Mouse (Mus musculus) embryonic facial prominence, embryonic 13.5 days (tissue): ENCODE data around the gene Hspa4. TPM values are rescaled to one million over a fixed set of nuclear protein-coding genes. Genes with fewer than 3 reads are reported as not detected.
"Not testable (repeated sequence)": the region's sequence is repeated elsewhere in the genome, so short reads cannot be mapped to it uniquely, and the experiment has no call there.

Experiments used
- ATAC-seq: fragments of 200-750 bp; cut with Nextera tagmentation; 2 replicates; pipeline ENCODE4 v1.8.0; 2017; ENCODE audit warnings: low read depth; ENCODE audit not compliant: insufficient number of reproducible peaks, insufficient read depth, low FRiP score, low TSS enrichment
- H3K27ac ChIP-seq: fragments of 300-500 bp; sonication (generic); 2 replicates; pipeline ENCODE4 v1.5.1; 2015; ENCODE audit warnings: moderate library complexity, mild to moderate bottlenecking, inconsistent platforms
- H3K27me3 ChIP-seq: fragments of 300-500 bp; sonication (generic); 2 replicates; pipeline ENCODE4 v1.6.1; 2015; ENCODE audit warnings: mild to moderate bottlenecking, inconsistent platforms
- H3K36me3 ChIP-seq: fragments of 300-500 bp; sonication (generic); 2 replicates; pipeline ENCODE4 v1.6.1; 2015; ENCODE audit warnings: mild to moderate bottlenecking, inconsistent platforms
- H3K4me1 ChIP-seq: fragments of 300-500 bp; sonication (generic); 2 replicates; pipeline ENCODE4 v1.6.1; 2015; ENCODE audit warnings: inconsistent platforms
- H3K4me2 ChIP-seq: fragments of 300-500 bp; sonication (generic); 2 replicates; pipeline ENCODE4 v1.6.1; 2015; ENCODE audit warnings: moderate library complexity, mild to moderate bottlenecking, inconsistent platforms
- H3K4me3 ChIP-seq: fragments of 300-500 bp; sonication (generic); 2 replicates; pipeline ENCODE4 v1.5.1; 2015; ENCODE audit warnings: mild to moderate bottlenecking, inconsistent platforms
- H3K9ac ChIP-seq: fragments of 300-500 bp; sonication (generic); 2 replicates; pipeline ENCODE4 v1.6.1; 2015; ENCODE audit warnings: mild to moderate bottlenecking, inconsistent platforms
- H3K9me3 ChIP-seq: fragments of 300-500 bp; sonication (generic); 2 replicates; pipeline ENCODE4 v1.6.1; 2016; ENCODE audit warnings: inconsistent platforms
- WGBS: fragments of 180-500 bp; shearing (Covaris S2); methylation state at CpG from one replicate; pipeline ENCODE4 v1.1.7; 2015; ENCODE audit warnings: mixed read lengths; 5-methylcytosine and 5-hydroxymethylcytosine counted together
- polyA plus RNA-seq: library from polyadenylated mRNA; unstranded; fragments of >200 nt; fragmentation: Nextera tagmentation; extraction: Ambion mirVana; gene quantifications from 2 replicates; pipeline ENCODE4 v1.2.1, GENCODE M21; 2015

Gene Hspa4
- polyA plus RNA-seq, 1 experiment from 2014 or later = 84.4 TPM

GRCm38 (mm10) chr11:53304044-53304840 is 4.0 kb upstream of the Hspa4 start:
- no peak for ATAC-seq
- Histone ChIP-seq H3K36me3 (no peaks in the 10 kb centered on the region), H3K9me3 (no peaks in the 10 kb centered on the region), H3K4me1 (peaks cover 27% of the 10 kb centered on the region), H3K27me3 (no peaks in the 10 kb centered on the region), H3K27ac (no peak overlapping the region), H3K4me2 (no peak overlapping the region), H3K4me3 (no peak overlapping the region), H3K9ac (no peak overlapping the region)
- WGBS = 72% methylated on average over 14 of the region's 14 CpGs

- Histone ChIP-seq H3K36me3 (no peaks in the 10 kb centered on the region), H3K9ac (peak overlapping the region; percentile 73), H3K4me3 (peak overlapping the region; percentile 88), H3K4me2 (peak overlapping the region; percentile 72), H3K27ac (peak overlapping the region; percentile 98), H3K27me3 (no peaks in the 10 kb centered on the region), H3K9me3 (no peaks in the 10 kb centered on the region), H3K4me1 (peaks cover 27% of the 10 kb centered on the region)
- WGBS = 51% methylated on average over 9 of the region's 9 CpGs
- ATAC-seq = no peak
Measured at GRCm38 (mm10) chr11:53301167-53301515, 884 bp upstream of the Hspa4 start.

GRCm38 (mm10) chr11:53299551-53300329 is 517 bp downstream of the Hspa4 start:
- Histone ChIP-seq H3K27me3 (no peaks in the 10 kb centered on the region), H3K9ac (peak overlapping the region; percentile 93), H3K4me1 (peaks cover 27% of the 10 kb centered on the region), H3K4me3 (peak overlapping the region; percentile 88), H3K27ac (peak overlapping the region; percentile 98), H3K9me3 (no peaks in the 10 kb centered on the region), H3K36me3 (no peaks in the 10 kb centered on the region), H3K4me2 (peak overlapping the region; percentile 72)
- under 1% methylated on average over 80 of the region's 80 CpGs for WGBS
- peak; percentile 71 for ATAC-seq

- no peaks in the 10 kb centered on the region for H3K9me3 ChIP-seq
- H3K4me2 ChIP-seq = peak overlapping the region; percentile 72
- H3K36me3 ChIP-seq = no peaks in the 10 kb centered on the region; the same call in 1 of the 2 replicates
- H3K9ac ChIP-seq = peak overlapping the region; percentile 93; the same call in 1 of the 2 replicates
- ATAC-seq = no peak
- H3K4me3 ChIP-seq = peak overlapping the region; percentile 88
- H3K4me1 ChIP-seq = peaks cover 27% of the 10 kb centered on the region
- WGBS = 87% methylated on average over 7 of the region's 7 CpGs
- H3K27ac ChIP-seq = no peak overlapping the region
- H3K27me3 ChIP-seq = no peaks in the 10 kb centered on the region
Measured at GRCm38 (mm10) chr11:53297947-53298860, 2.1 kb downstream of the Hspa4 start.

GRCm38 (mm10) chr11:53296880-53297279 is 3.4 kb downstream of the Hspa4 start:
- H3K9ac ChIP-seq = no peak overlapping the region
- no peaks in the 10 kb centered on the region for H3K27me3 ChIP-seq
- H3K4me2 ChIP-seq = no peak overlapping the region
- WGBS = 76% methylated on average over 4 of the region's 4 CpGs
- no peak overlapping the region for H3K27ac ChIP-seq
- no peak overlapping the region for H3K4me3 ChIP-seq
- H3K9me3 ChIP-seq = no peaks in the 10 kb centered on the region
- peaks cover under 1% of the 10 kb centered on the region for H3K36me3 ChIP-seq
- H3K4me1 ChIP-seq = peaks cover 27% of the 10 kb centered on the region
- ATAC-seq = no peak

GRCm38 (mm10) chr11:53294441-53294840 is 5.8 kb downstream of the Hspa4 start:
- 92% methylated on average over 5 of the region's 5 CpGs for WGBS
- Histone ChIP-seq H3K9me3 (no peaks in the 10 kb centered on the region), H3K36me3 (peaks cover 22% of the 10 kb centered on the region), H3K4me2 (no peak overlapping the region), H3K27ac (no peak overlapping the region), H3K27me3 (no peaks in the 10 kb centered on the region), H3K9ac (no peak overlapping the region), H3K4me1 (peaks cover 18% of the 10 kb centered on the region), H3K4me3 (no peak overlapping the region)
- no peak for ATAC-seq

- Histone ChIP-seq H3K4me1 (no peaks in the 10 kb centered on the region), H3K27me3 (no peaks in the 10 kb centered on the region), H3K36me3 (peaks cover 57% of the 10 kb centered on the region), H3K4me3 (no peak overlapping the region), H3K27ac (no peak overlapping the region), H3K9ac (no peak overlapping the region), H3K9me3 (no peaks in the 10 kb centered on the region), H3K4me2 (no peak overlapping the region)
- ATAC-seq = no peak
- 90% methylated on average over 11 of the region's 11 CpGs for WGBS
Measured at GRCm38 (mm10) chr11:53290871-53291270, 9.4 kb downstream of the Hspa4 start.

GRCm38 (mm10) chr11:53290187-53290586 is 10.1 kb downstream of the Hspa4 start:
- 95% methylated on average over 2 of the region's 2 CpGs for WGBS
- H3K9me3 ChIP-seq, H3K4me1 ChIP-seq, ATAC-seq, H3K4me3 ChIP-seq, H3K4me2 ChIP-seq, H3K27me3 ChIP-seq, H3K9ac ChIP-seq, H3K27ac ChIP-seq: not testable (repeated sequence)
- H3K36me3 ChIP-seq = peaks cover 63% of the 10 kb centered on the region

GRCm38 (mm10) chr11:53285885-53286284 is 14.4 kb downstream of the Hspa4 start:
- Histone ChIP-seq H3K9ac (no peak overlapping the region), H3K4me1 (no peaks in the 10 kb centered on the region), H3K4me2 (no peak overlapping the region), H3K27me3 (no peaks in the 10 kb centered on the region), H3K4me3 (no peak overlapping the region), H3K36me3 (peaks cover 90% of the 10 kb centered on the region), H3K9me3 (no peaks in the 10 kb centered on the region), H3K27ac (no peak overlapping the region)
- WGBS = 89% methylated on average over 6 of the region's 6 CpGs
- no peak for ATAC-seq

- Histone ChIP-seq H3K36me3 (peaks cover 71% of the 10 kb centered on the region), H3K4me1 (no peaks in the 10 kb centered on the region), H3K9ac (no peak overlapping the region), H3K27me3 (no peaks in the 10 kb centered on the region), H3K27ac (no peak overlapping the region), H3K4me3 (no peak overlapping the region), H3K9me3 (no peaks in the 10 kb centered on the region), H3K4me2 (no peak overlapping the region)
- no peak for ATAC-seq
- WGBS = 91% methylated on average over 4 of the region's 4 CpGs
Measured at GRCm38 (mm10) chr11:53278411-53278810, 21.8 kb downstream of the Hspa4 start.

GRCm38 (mm10) chr11:53275358-53275757 is 24.9 kb downstream of the Hspa4 start:
- WGBS = 90% methylated on average over 3 of the region's 3 CpGs
- no peaks in the 10 kb centered on the region for H3K27me3 ChIP-seq

More at GRCm38 (mm10) chr11:53275358-53275757, 24.9 kb downstream of the Hspa4 start:
- Histone ChIP-seq H3K9ac (no peak overlapping the region), H3K4me3 (no peak overlapping the region), H3K4me1 (no peaks in the 10 kb centered on the region), H3K9me3 (no peaks in the 10 kb centered on the region), H3K36me3 (peaks cover 76% of the 10 kb centered on the region), H3K27ac (no peak overlapping the region), H3K4me2 (no peak overlapping the region)
- no peak for ATAC-seq
